Mouse (Mus musculus) embryonic fibroblast, embryonic 13.5 days (primary cell): Measurements from ENCODE around the gene Sv2c. TPM values are rescaled to one million over a fixed set of nuclear protein-coding genes. Genes with fewer than 3 reads are reported as not detected.
"Not testable (repeated sequence)": the region's sequence is repeated elsewhere in the genome, so short reads cannot be mapped to it uniquely, and the experiment has no call there.

Experiments
- H3K27ac ChIP-seq: 2 replicates; pipeline ENCODE4 v1.5.1; 2012; ENCODE audit warnings: low read length, control low read depth, inconsistent platforms; ENCODE audit not compliant: insufficient read depth
- H3K4me1 ChIP-seq: 2 replicates; pipeline ENCODE4 v1.6.1; 2011; ENCODE audit warnings: low read length; ENCODE audit not compliant: control insufficient read depth, insufficient read depth
- H3K4me3 ChIP-seq: 2 replicates; pipeline ENCODE4 v1.5.1; 2011; ENCODE audit warnings: mild to moderate bottlenecking, control low read depth, low read length; ENCODE audit not compliant: insufficient read depth
- CTCF ChIP-seq: IDR thresholded peaks from 2 replicates; pipeline ENCODE4 v1.5.1; 2011; ENCODE audit warnings: mild to moderate bottlenecking, control low read depth, low read length, moderate library complexity, borderline replicate concordance; ENCODE audit not compliant: insufficient read depth
- POLR2A ChIP-seq: IDR thresholded peaks from 2 replicates; pipeline ENCODE4 v1.6.1; 2011; ENCODE audit warnings: low read depth, mild to moderate bottlenecking, control low read depth, low read length, moderate library complexity
- polyA plus RNA-seq: library from polyadenylated mRNA; stranded (reverse); fragments of >200 nt; gene quantifications from 2 replicates; pipeline ENCODE4 v1.2.4, GENCODE M21; 2011; ENCODE audit warnings: low read depth; ENCODE audit not compliant: missing spikeins, insufficient read length

The Sv2c gene
- polyA plus RNA-seq, 1 experiment, result 5.6 TPM

GRCm38 (mm10) chr13:95975225-95975624 lies 157.2 kb downstream of the Sv2c start:
- TF ChIP-seq POLR2A, result no peak
- TF ChIP-seq CTCF, result no peak
- H3K4me1 ChIP-seq, result no peaks in the 10 kb centered on the region

GRCm38 (mm10) chr13:95974106-95974505 lies 158.3 kb downstream of the Sv2c start:
- no peak overlapping the region for H3K4me3 ChIP-seq
- no peaks in the 10 kb centered on the region for H3K4me1 ChIP-seq
- TF ChIP-seq CTCF, result no peak
- H3K27ac ChIP-seq, result no peak overlapping the region

More at GRCm38 (mm10) chr13:95975225-95975624, 157.2 kb downstream of the Sv2c start:
- no peak overlapping the region for H3K4me3 ChIP-seq
- no peak overlapping the region for H3K27ac ChIP-seq

DNA sequence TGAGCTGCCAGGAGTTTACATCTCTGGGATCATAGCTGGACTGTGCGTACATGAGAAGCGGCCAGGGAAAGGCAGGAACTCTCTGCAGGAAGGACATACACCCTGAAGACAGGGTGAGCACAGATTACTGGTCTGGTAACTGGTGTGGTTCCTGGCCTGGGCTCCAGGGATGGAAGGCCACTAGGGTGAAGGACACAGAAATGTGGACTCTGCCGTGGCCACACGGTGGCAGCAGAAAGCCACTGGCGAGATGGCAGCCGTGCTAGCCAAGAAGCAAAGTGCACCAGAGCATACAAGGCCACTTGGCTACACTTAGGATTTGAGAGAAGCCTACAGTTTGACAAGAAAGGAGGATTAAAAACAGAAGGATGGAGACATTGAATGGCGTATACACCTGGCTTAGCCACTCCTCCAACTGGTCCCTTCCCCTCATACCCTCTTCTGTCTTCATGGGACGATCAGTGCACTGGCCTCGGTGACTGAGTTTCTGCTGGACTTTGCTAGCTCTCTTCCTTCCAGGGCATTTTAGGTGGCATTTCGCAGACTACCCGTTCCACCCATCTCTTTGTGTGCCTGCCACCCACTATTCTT lies 158.9 kb downstream of the Sv2c start:
- Histone ChIP-seq H3K4me1 (no peaks in the 10 kb centered on the region), H3K27ac (no peak overlapping the region)
- TF ChIP-seq CTCF, result peak; percentile 97
- TF ChIP-seq POLR2A, result no peak

GRCm38 (mm10) chr13:95968031-95968430 lies 164.3 kb downstream of the Sv2c start:
- H3K4me3 ChIP-seq, H3K27ac ChIP-seq, H3K4me1 ChIP-seq: not testable (repeated sequence)

More for the DNA sequence above, 158.9 kb downstream of the Sv2c start:
- no peak overlapping the region for H3K4me3 ChIP-seq

- H3K4me3 ChIP-seq, result no peak overlapping the region
- peaks cover 10% of the 10 kb centered on the region for H3K4me1 ChIP-seq
- no peak for TF ChIP-seq POLR2A
- no peak for TF ChIP-seq CTCF
- H3K27ac ChIP-seq, result no peak overlapping the region
Measured at GRCm38 (mm10) chr13:95966791-95967190, 165.6 kb downstream of the Sv2c start.

DNA sequence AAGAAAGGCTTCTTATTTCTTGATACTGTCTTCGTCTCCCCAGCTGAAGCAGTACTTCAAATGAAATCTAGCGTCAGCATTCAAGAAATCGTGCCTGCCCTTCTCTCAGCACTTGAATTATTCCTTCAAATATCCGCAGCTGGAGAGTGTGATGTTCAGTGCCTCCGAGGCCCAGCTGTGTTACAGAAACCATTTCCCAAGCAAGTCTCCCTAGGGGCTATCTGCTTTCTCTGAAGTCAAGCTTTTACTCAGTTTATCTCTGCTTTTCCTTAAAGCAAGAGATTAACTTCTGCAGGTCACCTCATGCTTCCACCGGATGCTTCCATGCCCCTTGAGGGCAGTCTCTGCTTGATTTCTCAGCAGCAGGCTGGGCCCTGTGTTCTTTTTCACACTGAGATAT lies 166.8 kb downstream of the Sv2c start:
- no peak for TF ChIP-seq CTCF
- no peak for TF ChIP-seq POLR2A
- Histone ChIP-seq H3K27ac (no peak overlapping the region), H3K4me1 (peaks cover 10% of the 10 kb centered on the region), H3K4me3 (no peak overlapping the region)

DNA sequence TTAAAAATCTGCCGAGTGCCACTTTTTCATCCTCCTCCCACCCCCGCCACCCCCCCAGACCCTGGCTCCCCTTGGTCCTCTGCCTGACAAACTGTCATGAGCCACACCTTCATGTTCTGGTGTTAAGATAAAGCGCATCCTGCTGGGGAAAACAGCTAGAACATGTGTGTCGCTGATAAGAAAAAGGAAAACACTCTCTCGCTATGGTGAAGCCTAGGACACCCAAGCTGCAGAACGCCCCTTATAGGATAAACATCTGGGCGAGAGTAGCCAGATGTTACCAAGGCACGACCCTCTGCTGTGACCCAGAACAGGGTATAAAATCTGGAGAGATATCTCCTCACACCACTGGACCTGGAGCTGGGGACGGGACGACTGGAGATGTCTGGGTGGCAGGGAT lies 167.2 kb downstream of the Sv2c start:
- H3K4me1 ChIP-seq, result peaks cover 10% of the 10 kb centered on the region
- TF ChIP-seq POLR2A (no peak), CTCF (no peak)
- H3K27ac ChIP-seq, result no peak overlapping the region
- H3K4me3 ChIP-seq, result no peak overlapping the region

DNA sequence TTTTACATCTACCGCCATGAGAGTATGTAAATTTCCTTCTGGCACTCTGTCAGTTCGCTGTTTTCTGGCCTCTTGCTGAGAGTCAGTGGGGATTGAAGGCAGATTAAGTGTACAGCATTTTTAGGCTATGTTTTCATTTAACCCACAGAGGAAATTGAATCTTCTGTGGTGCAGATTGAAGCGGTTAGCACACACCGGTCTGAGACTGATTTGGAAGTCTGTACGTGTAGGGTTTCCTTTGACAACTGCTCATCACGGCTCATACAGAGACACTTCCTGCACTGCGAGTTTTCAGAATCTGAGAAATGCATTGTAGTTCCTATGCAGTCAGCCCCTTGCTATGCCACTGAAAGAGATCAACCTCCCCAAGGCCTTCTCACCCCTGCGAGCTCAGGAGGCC lies 168.2 kb downstream of the Sv2c start:
- H3K4me3 ChIP-seq, result no peak overlapping the region
- TF ChIP-seq POLR2A (no peak), CTCF (no peak)
- no peak overlapping the region; the same call in 1 of the 2 replicates for H3K27ac ChIP-seq
- peaks cover 13% of the 10 kb centered on the region for H3K4me1 ChIP-seq

GRCm38 (mm10) chr13:95963671-95964070 lies 168.7 kb downstream of the Sv2c start:
- Histone ChIP-seq H3K27ac (no peak overlapping the region), H3K4me1 (peaks cover 13% of the 10 kb centered on the region), H3K4me3 (no peak overlapping the region)
- TF ChIP-seq POLR2A (no peak), CTCF (no peak)

DNA sequence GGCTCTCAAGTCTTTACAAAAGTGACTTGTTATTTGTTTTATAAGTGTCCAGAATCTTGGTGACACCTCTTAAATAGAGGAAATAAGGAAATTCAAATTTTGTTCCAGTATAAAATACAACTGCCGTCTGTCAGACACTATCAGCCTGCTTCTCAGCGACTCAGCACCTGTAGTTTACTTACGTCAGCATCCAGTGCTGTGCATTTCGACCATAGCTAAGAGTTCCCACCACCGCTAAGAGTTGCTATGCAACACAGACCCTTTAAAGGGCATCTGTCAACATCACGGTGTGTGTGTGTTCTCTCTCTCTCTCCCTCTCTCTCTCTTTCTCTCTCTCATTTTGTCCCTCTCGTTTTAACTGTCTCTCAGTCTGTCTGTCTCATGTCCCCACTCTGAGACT lies 170.5 kb downstream of the Sv2c start:
- H3K4me1 ChIP-seq, result peaks cover 8% of the 10 kb centered on the region
- no peak overlapping the region for H3K27ac ChIP-seq
- TF ChIP-seq POLR2A, result no peak
- no peak for TF ChIP-seq CTCF
- H3K4me3 ChIP-seq, result no peak overlapping the region

DNA sequence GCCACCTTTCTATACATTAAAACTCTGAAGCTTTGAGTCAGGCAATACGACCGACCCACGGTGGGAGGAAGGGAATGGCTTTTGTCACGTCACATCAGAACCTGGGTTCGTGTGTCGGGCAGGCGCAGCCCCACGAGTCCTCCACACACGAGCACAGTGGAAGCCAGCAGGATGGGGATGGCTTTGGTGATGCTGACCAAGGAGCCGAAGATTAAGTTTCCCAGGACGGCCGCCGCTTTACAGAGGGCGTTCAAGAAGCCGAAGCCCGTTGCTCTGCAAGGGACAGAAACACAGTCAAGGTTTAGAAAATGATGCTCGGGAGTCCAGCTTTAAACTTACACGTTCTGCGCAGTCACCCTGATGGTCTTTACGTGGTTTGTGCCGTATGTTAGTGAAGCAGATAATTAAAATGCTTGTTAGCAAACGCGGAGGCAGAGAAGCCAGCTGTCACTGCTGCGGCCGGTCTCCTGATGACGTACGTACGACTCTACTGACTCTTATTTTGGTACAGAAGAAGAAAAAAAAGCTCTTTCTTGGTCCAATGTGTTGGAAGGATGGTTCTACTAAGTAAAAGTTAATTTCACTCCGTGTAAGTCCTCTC lies 171.1 kb downstream of the Sv2c start:
- H3K27ac ChIP-seq, result no peak overlapping the region
- peaks cover 8% of the 10 kb centered on the region for H3K4me1 ChIP-seq
- TF ChIP-seq POLR2A, result no peak
- no peak for TF ChIP-seq CTCF
- H3K4me3 ChIP-seq, result peak overlapping the region; percentile 39
